Mouse (Mus musculus) G1E (cell line): ENCODE measurements around the gene Rps6ka5. TPM values are rescaled to one million over a fixed set of nuclear protein-coding genes. Genes with fewer than 3 reads are reported as not detected.
A peak's percentile ranks its signal among the peaks of the same experiment; 100 is the strongest.

Experiments used
- ATAC-seq: 2 replicates; pipeline ENCODE4 v1.8.0; 2016; ENCODE audit warnings: mild to moderate bottlenecking; ENCODE audit not compliant: insufficient number of reproducible peaks, poor library complexity, low FRiP score, severe bottlenecking; ENCODE audit errors: extremely low read depth
- DNase-seq: peaks from one replicate; pipeline ENCODE4 v3.0.0; 2012; ENCODE audit warnings: low spot score
- H3K27me3 ChIP-seq: 2 replicates; pipeline ENCODE4 v1.6.1; 2012; ENCODE audit warnings: mild to moderate bottlenecking, low read length, inconsistent platforms; ENCODE audit not compliant: insufficient read depth
- H3K36me3 ChIP-seq: replicated peaks from 2 replicates; pipeline ENCODE3; 2012; ENCODE audit warnings: mild to moderate bottlenecking, inconsistent platforms
- H3K4me1 ChIP-seq: 2 replicates; pipeline ENCODE4 v1.6.1; 2012; ENCODE audit warnings: low read depth, low read length, inconsistent platforms, mixed read lengths; ENCODE audit not compliant: insufficient read depth
- H3K4me3 ChIP-seq: 2 replicates; pipeline ENCODE4 v1.5.1; 2012; ENCODE audit warnings: low read depth, mild to moderate bottlenecking, inconsistent platforms, low read length, moderate library complexity, mixed read lengths
- H3K9me3 ChIP-seq: replicated peaks from 2 replicates; pipeline ENCODE4 v1.6.1; 2012; ENCODE audit warnings: inconsistent platforms
- CTCF ChIP-seq: IDR thresholded peaks from 2 replicates; pipeline ENCODE4 v1.5.1; 2012; ENCODE audit warnings: low read depth, low read length, inconsistent platforms, mixed read lengths
- GATA1 ChIP-seq: IDR thresholded peaks from 2 replicates; pipeline ENCODE4 v1.6.1; 2012; ENCODE audit warnings: borderline replicate concordance, low read length, inconsistent platforms, mixed read lengths
- GATA2 ChIP-seq: IDR thresholded peaks from 2 replicates; pipeline ENCODE4 v1.6.1; 2012; ENCODE audit warnings: low read depth, low read length, inconsistent platforms, borderline replicate concordance
- POLR2AphosphoS5 ChIP-seq: IDR thresholded peaks from 2 replicates; pipeline ENCODE4 v1.6.1; 2012; ENCODE audit warnings: low read depth, low read length, inconsistent platforms; ENCODE audit not compliant: insufficient replicate concordance
- TAL1 ChIP-seq: conservative IDR thresholded peaks from 2 replicates; pipeline ENCODE4 v1.6.1; 2012; ENCODE audit warnings: low read depth, low read length, inconsistent platforms, mixed read lengths
- polyA plus RNA-seq: library from polyadenylated mRNA; stranded (reverse); fragments of >175 nt; gene quantifications from 2 replicates; pipeline ENCODE4 v1.2.3, GENCODE M21; 2012
- total RNA-seq, 2 experiments: library from RNA; stranded (forward) in 1 of 2; stranded (reverse) in 1 of 2; fragments of 200-1000 nt in 1 of 2; fragments of >200 nt in 1 of 2; fragmentation: Nextera tagmentation in 1 of 2; gene quantifications; 2 replicates each; pipeline ENCODE4 v1.2.3; 2014 to 2017

Gene Rps6ka5
- total and polyA plus RNA-seq, 3 experiments = 12.6 to 52.2 (median 41.5) TPM

- peaks cover 62% of the 10 kb centered on the region for H3K27me3 ChIP-seq
- H3K9me3 ChIP-seq = peaks cover 4% of the 10 kb centered on the region
- H3K4me1 ChIP-seq = peaks cover 14% of the 10 kb centered on the region
- ATAC-seq (no peak), DNase-seq (peak; percentile 70)
- H3K4me3 ChIP-seq = peak overlapping the region; percentile 75
- no peak for TF ChIP-seq GATA2
- no peak for TF ChIP-seq GATA1
- no peak for TF ChIP-seq POLR2AphosphoS5
- TF ChIP-seq CTCF = no peak
- TF ChIP-seq TAL1 = no peak
- H3K36me3 ChIP-seq = peaks cover 3% of the 10 kb centered on the region
Observed at GRCm38 (mm10) chr12:100520077-100520793, 206.5 kb downstream of the Rps6ka5 start.

GRCm38 (mm10) chr12:100519684-100520076 lies 207.1 kb downstream of the Rps6ka5 start:
- Histone ChIP-seq H3K9me3 (peaks cover 4% of the 10 kb centered on the region), H3K27me3 (peaks cover 59% of the 10 kb centered on the region), H3K4me1 (peaks cover 14% of the 10 kb centered on the region), H3K4me3 (peak overlapping the region; percentile 75), H3K36me3 (peaks cover 3% of the 10 kb centered on the region)
- ATAC-seq (no peak), DNase-seq (no peak)
- TF ChIP-seq TAL1 = no peak
- TF ChIP-seq POLR2AphosphoS5 = no peak
- no peak for TF ChIP-seq GATA2
- no peak for TF ChIP-seq GATA1
- no peak for TF ChIP-seq CTCF

GRCm38 (mm10) chr12:100517371-100517770 lies 209.4 kb downstream of the Rps6ka5 start:
- peaks cover 52% of the 10 kb centered on the region for H3K27me3 ChIP-seq
- H3K4me3 ChIP-seq = no peak overlapping the region
- peaks cover 10% of the 10 kb centered on the region for H3K36me3 ChIP-seq
- no peak for DNase-seq
- peaks cover 14% of the 10 kb centered on the region for H3K4me1 ChIP-seq
- ATAC-seq = no peak
- TF ChIP-seq POLR2AphosphoS5 (no peak), GATA2 (no peak), GATA1 (no peak), CTCF (no peak), TAL1 (no peak)
- no peaks in the 10 kb centered on the region for H3K9me3 ChIP-seq

DNA sequence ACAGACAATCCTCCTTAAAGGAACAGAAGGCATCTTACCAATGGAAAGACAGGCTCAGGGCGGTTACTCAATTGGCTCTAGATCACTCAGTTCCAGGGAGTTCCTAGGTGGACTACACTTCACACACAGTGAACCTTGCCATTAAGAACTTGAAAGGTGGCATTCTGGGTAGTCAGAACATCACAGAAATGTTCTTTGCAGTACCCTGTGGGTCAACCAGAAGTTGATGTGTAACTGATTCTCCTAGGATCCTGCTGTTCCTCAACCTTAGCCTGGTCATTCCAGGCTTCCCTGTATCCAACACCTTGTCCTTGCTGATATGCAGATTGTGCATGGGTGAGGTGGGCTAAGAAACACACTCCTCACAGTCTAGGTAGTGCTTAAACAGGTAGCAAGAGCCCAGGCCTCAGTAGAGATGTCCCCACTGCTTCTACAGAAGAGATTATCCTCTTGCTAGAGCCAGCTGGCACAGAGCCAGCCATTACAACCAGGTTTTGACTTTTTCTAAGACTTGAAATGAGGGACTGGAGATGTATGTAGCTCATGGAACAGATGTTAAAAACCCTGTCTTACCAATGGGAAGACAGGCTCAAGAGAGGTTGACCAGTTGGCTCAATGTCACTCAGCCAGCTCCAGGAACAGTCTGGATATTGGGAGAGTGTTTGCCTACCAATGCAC lies 210.5 kb downstream of the Rps6ka5 start:
- H3K36me3 ChIP-seq = peaks cover 11% of the 10 kb centered on the region
- H3K4me1 ChIP-seq = peaks cover 14% of the 10 kb centered on the region
- no peak overlapping the region for H3K4me3 ChIP-seq
- ATAC-seq (no peak), DNase-seq (no peak)
- peaks cover 43% of the 10 kb centered on the region for H3K27me3 ChIP-seq
- no peaks in the 10 kb centered on the region for H3K9me3 ChIP-seq
- TF ChIP-seq TAL1 = no peak
- no peak for TF ChIP-seq POLR2AphosphoS5
- no peak for TF ChIP-seq GATA2
- no peak for TF ChIP-seq GATA1
- TF ChIP-seq CTCF = no peak

DNA sequence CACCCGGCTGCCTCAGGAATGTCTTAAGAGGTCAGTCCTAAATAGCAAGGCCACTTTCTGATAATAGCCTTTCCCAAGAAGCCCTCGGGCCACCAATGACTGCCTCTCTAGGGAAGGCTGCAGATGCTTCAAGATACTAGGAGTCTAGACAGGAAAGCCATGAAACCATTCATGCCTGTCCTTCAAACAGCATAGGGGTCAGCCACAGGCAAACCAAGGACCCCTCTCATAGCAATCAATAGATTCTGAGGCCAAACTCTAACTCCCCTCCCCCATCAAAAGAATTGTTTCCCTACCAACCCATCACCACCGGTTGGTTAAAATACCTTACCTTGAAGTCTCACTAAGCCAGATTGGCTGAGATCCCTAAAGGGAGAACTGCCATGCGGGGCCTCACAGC lies 211.3 kb downstream of the Rps6ka5 start:
- Histone ChIP-seq H3K4me1 (peaks cover 15% of the 10 kb centered on the region), H3K36me3 (peaks cover 13% of the 10 kb centered on the region), H3K27me3 (peaks cover 38% of the 10 kb centered on the region), H3K4me3 (no peak overlapping the region), H3K9me3 (no peaks in the 10 kb centered on the region)
- ATAC-seq (no peak), DNase-seq (no peak)
- TF ChIP-seq CTCF (no peak), POLR2AphosphoS5 (no peak), GATA2 (no peak), TAL1 (no peak), GATA1 (no peak)

DNA sequence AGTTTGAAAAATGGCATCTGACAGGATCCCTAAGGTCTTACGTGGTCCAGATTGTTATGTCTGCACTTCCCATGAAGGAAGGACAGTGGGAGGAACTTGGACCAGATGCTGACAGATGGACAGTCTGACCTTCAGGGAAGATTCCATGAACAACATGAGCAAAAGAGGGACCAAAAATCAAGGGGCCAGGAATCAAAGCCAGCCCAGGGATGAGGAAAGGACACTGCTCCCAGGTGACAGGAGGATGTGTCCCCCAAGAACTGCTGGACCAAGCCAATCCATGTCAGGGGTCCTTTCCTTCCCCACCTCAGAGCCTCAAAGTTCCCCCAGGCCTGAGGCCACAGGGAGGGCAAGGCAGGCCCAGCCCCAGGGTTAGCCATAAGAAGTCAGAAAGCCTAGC lies 212.2 kb downstream of the Rps6ka5 start:
- no peaks in the 10 kb centered on the region for H3K9me3 ChIP-seq
- ATAC-seq (no peak), DNase-seq (no peak)
- no peak for TF ChIP-seq GATA2
- no peak for TF ChIP-seq POLR2AphosphoS5
- TF ChIP-seq GATA1 = no peak
- no peak for TF ChIP-seq CTCF
- H3K4me3 ChIP-seq = no peak overlapping the region
- peaks cover 35% of the 10 kb centered on the region for H3K27me3 ChIP-seq
- H3K36me3 ChIP-seq = peaks cover 14% of the 10 kb centered on the region
- peaks cover 10% of the 10 kb centered on the region for H3K4me1 ChIP-seq
